Mouse (Mus musculus): ENCODE data around the gene Defa33. TPM values are rescaled to one million over a fixed set of nuclear protein-coding genes. Genes with fewer than 3 reads are reported as not detected.

Defa33 gene
- not detected for polyA plus RNA-seq (2017; shearing (Covaris generic))

DNA sequence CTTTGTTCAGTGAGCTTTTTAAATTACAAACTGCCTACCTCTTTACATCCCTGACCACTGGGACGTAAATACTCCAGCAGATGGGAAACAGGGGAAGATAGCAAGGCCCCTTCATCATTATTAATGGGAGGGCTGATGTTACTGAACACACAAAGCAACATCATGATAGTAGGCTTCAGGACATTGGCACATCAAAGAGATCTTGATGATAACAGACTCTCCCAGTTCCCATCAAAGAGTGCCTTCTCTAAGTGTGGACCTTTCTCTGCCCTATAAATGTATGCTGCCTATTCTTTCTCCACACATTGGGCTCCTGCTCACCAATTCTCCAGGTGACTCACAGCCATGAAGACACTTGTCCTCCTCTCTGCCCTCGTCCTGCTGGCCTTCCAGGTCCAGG is at the start of gene Defa33:
Defa33 (plus strand) TSS at position 301 of the 400 bp plus-strand sequence.

DNA sequence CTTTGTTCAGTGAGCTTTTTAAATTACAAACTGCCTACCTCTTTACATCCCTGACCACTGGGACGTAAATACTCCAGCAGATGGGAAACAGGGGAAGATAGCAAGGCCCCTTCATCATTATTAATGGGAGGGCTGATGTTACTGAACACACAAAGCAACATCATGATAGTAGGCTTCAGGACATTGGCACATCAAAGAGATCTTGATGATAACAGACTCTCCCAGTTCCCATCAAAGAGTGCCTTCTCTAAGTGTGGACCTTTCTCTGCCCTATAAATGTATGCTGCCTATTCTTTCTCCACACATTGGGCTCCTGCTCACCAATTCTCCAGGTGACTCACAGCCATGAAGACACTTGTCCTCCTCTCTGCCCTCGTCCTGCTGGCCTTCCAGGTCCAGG is 13.4 kb upstream of the Defa33 start, which contains the start of gene Defa2:
Defa2 (plus strand) TSS at position 301 of the 400 bp plus-strand sequence.

DNA sequence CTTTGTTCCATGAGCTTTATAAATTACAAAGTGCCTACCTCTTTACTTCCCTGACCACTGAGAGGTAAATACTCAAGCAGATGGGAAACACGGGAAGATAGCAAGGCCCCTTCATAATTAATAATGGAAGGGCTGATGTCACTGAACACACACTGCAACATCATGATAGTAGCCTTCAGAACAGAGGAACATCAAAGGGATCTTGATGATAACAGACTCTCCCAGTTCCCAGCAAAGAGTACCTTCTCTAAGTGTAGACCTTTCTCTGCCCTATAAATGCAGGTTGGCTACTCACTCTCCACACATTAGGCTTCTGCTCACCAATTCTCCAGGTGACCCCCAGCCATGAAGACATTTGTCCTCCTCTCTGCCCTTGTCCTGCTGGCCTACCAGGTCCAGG is 35.5 kb downstream of the Defa33 start, which contains the start of gene Defa36:
Defa36 (plus strand) TSS at position 301 of the 400 bp plus-strand sequence.

Other genes starting within 250 kb of the Defa33 start
- gene Defa22, start 229.5 kb upstream of the Defa33 start, polyA plus RNA-seq (2017; shearing (Covaris generic)): not detected
- not detected for gene Defa31, start 200.2 kb upstream of the Defa33 start, polyA plus RNA-seq (2017; shearing (Covaris generic))
- not detected for gene Gm15293, start 190.2 kb upstream of the Defa33 start, polyA plus RNA-seq (2017; shearing (Covaris generic))
- not detected for gene Gm15292, start 142.1 kb upstream of the Defa33 start, polyA plus RNA-seq (2017; shearing (Covaris generic))
- gene Defa27, start 76.3 kb upstream of the Defa33 start, polyA plus RNA-seq (2017; shearing (Covaris generic)): not detected
- gene Defa29, start 64.8 kb upstream of the Defa33 start, polyA plus RNA-seq (2017; shearing (Covaris generic)): not detected
- not detected for gene Defa2, start 13.3 kb upstream of the Defa33 start, polyA plus RNA-seq (2017; shearing (Covaris generic))
- not detected for gene Defa36, start 35.6 kb downstream of the Defa33 start, polyA plus RNA-seq (2017; shearing (Covaris generic))
- not detected for gene Gm7849, start 64.7 kb downstream of the Defa33 start, polyA plus RNA-seq (2017; shearing (Covaris generic))
- gene Defa20, start 117.4 kb downstream of the Defa33 start, polyA plus RNA-seq (2017; shearing (Covaris generic)): not detected
- not detected for gene Defa32, start 137.2 kb downstream of the Defa33 start, polyA plus RNA-seq (2017; shearing (Covaris generic))
- gene Defa37, start 173.6 kb downstream of the Defa33 start, polyA plus RNA-seq (2017; shearing (Covaris generic)): not detected
- gene Defa28, start 191.2 kb downstream of the Defa33 start, polyA plus RNA-seq (2017; shearing (Covaris generic)): not detected
- not detected for gene Gm7861, start 202.7 kb downstream of the Defa33 start, polyA plus RNA-seq (2017; shearing (Covaris generic))
- not detected for gene Defa26, start 226.4 kb downstream of the Defa33 start, polyA plus RNA-seq (2017; shearing (Covaris generic))